Mouse (Mus musculus) embryonic facial prominence, embryonic 12.5 days (tissue): ENCODE measurements around the gene Hspa4l. TPM values are rescaled to one million over a fixed set of nuclear protein-coding genes. Genes with fewer than 3 reads are reported as not detected.
A peak's percentile ranks its signal among the peaks of the same experiment; 100 is the strongest.
"Not testable (repeated sequence)": the region's sequence is repeated elsewhere in the genome, so short reads cannot be mapped to it uniquely, and the experiment has no call there.

Experiments
- ATAC-seq: fragments of 200-750 bp; cut with Nextera tagmentation; 2 replicates; pipeline ENCODE4 v1.8.0; 2017; ENCODE audit not compliant: insufficient number of reproducible peaks, insufficient read depth, low FRiP score, low TSS enrichment
- H3K27ac ChIP-seq: fragments of 300-500 bp; sonication (generic); 2 replicates; pipeline ENCODE4 v1.5.1; 2016; ENCODE audit warnings: mild to moderate bottlenecking
- H3K27me3 ChIP-seq: fragments of 300-500 bp; sonication (generic); 2 replicates; pipeline ENCODE4 v1.6.1; 2016; ENCODE audit warnings: mild to moderate bottlenecking, moderate library complexity
- H3K36me3 ChIP-seq: fragments of 300-500 bp; sonication (generic); 2 replicates; pipeline ENCODE4 v1.6.1; 2016; ENCODE audit warnings: mild to moderate bottlenecking
- H3K4me1 ChIP-seq: fragments of 300-500 bp; sonication (generic); 2 replicates; pipeline ENCODE4 v1.6.1; 2016
- H3K4me2 ChIP-seq: fragments of 300-500 bp; sonication (generic); replicated peaks from 2 replicates; pipeline ENCODE4 v1.6.1; 2016; ENCODE audit warnings: mild to moderate bottlenecking, moderate library complexity
- H3K4me3 ChIP-seq: fragments of 300-500 bp; sonication (generic); 2 replicates; pipeline ENCODE4 v1.5.1; 2016; ENCODE audit warnings: mild to moderate bottlenecking
- H3K9ac ChIP-seq: fragments of 300-500 bp; sonication (generic); 2 replicates; pipeline ENCODE4 v1.6.1; 2016; ENCODE audit warnings: mild to moderate bottlenecking, moderate library complexity
- H3K9me3 ChIP-seq: fragments of 300-500 bp; sonication (generic); 2 replicates; pipeline ENCODE4 v1.6.1; 2016; ENCODE audit warnings: mild to moderate bottlenecking, moderate library complexity
- WGBS: fragments of 180-500 bp; shearing (Covaris S2); methylation state at CpG from one replicate; pipeline ENCODE4 v1.1.7; 2016; 5-methylcytosine and 5-hydroxymethylcytosine counted together
- polyA plus RNA-seq: library from polyadenylated mRNA; unstranded; fragments of >200 nt; fragmentation: Nextera tagmentation; extraction: Ambion mirVana; gene quantifications from 2 replicates; pipeline ENCODE4 v1.2.1, GENCODE M21; 2016

Gene Hspa4l
- polyA plus RNA-seq, 1 experiment from 2014 or later: 15.3 TPM

- no peaks in the 10 kb centered on the region for H3K36me3 ChIP-seq
Measured at GRCm38 (mm10) chr3:40760746-40761145, 16.5 kb downstream of the Hspa4l start.

GRCm38 (mm10) chr3:40761312-40761711 is 17.0 kb downstream of the Hspa4l start:
- Histone ChIP-seq H3K36me3 (no peaks in the 10 kb centered on the region), H3K4me1 (no peaks in the 10 kb centered on the region)

More at GRCm38 (mm10) chr3:40760746-40761145, 16.5 kb downstream of the Hspa4l start:
- no peak overlapping the region for H3K4me3 ChIP-seq
- no peak for ATAC-seq
- H3K27me3 ChIP-seq: no peaks in the 10 kb centered on the region
- no peak overlapping the region for H3K9ac ChIP-seq
- no peak overlapping the region for H3K27ac ChIP-seq
- H3K9me3 ChIP-seq: no peaks in the 10 kb centered on the region
- no peak overlapping the region for H3K4me2 ChIP-seq
- 85% methylated on average over 3 of the region's 3 CpGs for WGBS
- H3K4me1 ChIP-seq: no peaks in the 10 kb centered on the region

GRCm38 (mm10) chr3:40793783-40794182 is 49.5 kb downstream of the Hspa4l start:
- 94% methylated on average over 2 of the region's 2 CpGs for WGBS
- Histone ChIP-seq H3K9ac (no peak overlapping the region), H3K27ac (no peak overlapping the region), H3K4me3 (no peak overlapping the region), H3K36me3 (no peaks in the 10 kb centered on the region), H3K4me2 (no peak overlapping the region), H3K27me3 (no peaks in the 10 kb centered on the region), H3K9me3 (no peaks in the 10 kb centered on the region), H3K4me1 (no peaks in the 10 kb centered on the region)
- ATAC-seq: no peak

More at GRCm38 (mm10) chr3:40761312-40761711, 17.0 kb downstream of the Hspa4l start:
- no peak for ATAC-seq
- H3K9me3 ChIP-seq: no peaks in the 10 kb centered on the region
- WGBS: 84% methylated on average over 2 of the region's 2 CpGs
- H3K4me3 ChIP-seq: no peak overlapping the region
- H3K4me2 ChIP-seq: no peak overlapping the region
- H3K9ac ChIP-seq: no peak overlapping the region
- H3K27ac ChIP-seq: no peak overlapping the region
- H3K27me3 ChIP-seq: no peaks in the 10 kb centered on the region

- Histone ChIP-seq H3K9me3 (no peaks in the 10 kb centered on the region), H3K9ac (no peak overlapping the region), H3K4me2 (no peak overlapping the region), H3K36me3 (peaks cover 10% of the 10 kb centered on the region; the same call in 1 of the 2 replicates), H3K4me1 (peaks cover 9% of the 10 kb centered on the region), H3K27me3 (no peaks in the 10 kb centered on the region), H3K27ac (no peak overlapping the region), H3K4me3 (no peak overlapping the region)
- 78% methylated on average over 1 of the region's 1 CpGs for WGBS
- ATAC-seq: no peak
Measured at GRCm38 (mm10) chr3:40798054-40798453, 53.8 kb downstream of the Hspa4l start.

GRCm38 (mm10) chr3:40798500-40798899 is 54.2 kb downstream of the Hspa4l start:
- H3K4me2 ChIP-seq: no peak overlapping the region
- H3K27ac ChIP-seq: no peak overlapping the region
- peaks cover 9% of the 10 kb centered on the region for H3K4me1 ChIP-seq
- no peaks in the 10 kb centered on the region for H3K27me3 ChIP-seq
- H3K9me3 ChIP-seq: no peaks in the 10 kb centered on the region
- no peak overlapping the region for H3K4me3 ChIP-seq
- H3K9ac ChIP-seq: no peak overlapping the region
- no peak for ATAC-seq
- WGBS: 40% methylated on average over 7 of the region's 7 CpGs
- H3K36me3 ChIP-seq: peaks cover 10% of the 10 kb centered on the region; the same call in 1 of the 2 replicates

- peaks cover 9% of the 10 kb centered on the region for H3K4me1 ChIP-seq
- WGBS: 2% methylated on average over 64 of the region's 66 CpGs
Measured at GRCm38 (mm10) chr3:40799530-40800372, 55.5 kb downstream of the Hspa4l start, which contains the start of gene Plk4. TSS of gene Plk4 (plus strand) at chr3:40800019.

GRCm38 (mm10) chr3:40800373-40800823 is 56.1 kb downstream of the Hspa4l start:
- Histone ChIP-seq H3K27me3 (no peaks in the 10 kb centered on the region), H3K4me2 (peak overlapping the region; percentile 87), H3K27ac (peak overlapping the region; percentile 80; the same call in 1 of the 2 replicates), H3K4me3 (peak overlapping the region; percentile 87), H3K4me1 (peaks cover 9% of the 10 kb centered on the region), H3K9me3 (no peaks in the 10 kb centered on the region), H3K36me3 (peaks cover 16% of the 10 kb centered on the region), H3K9ac (peak overlapping the region; percentile 82)
- 0% methylated on average over 37 of the region's 37 CpGs for WGBS
- peak; percentile 89 for ATAC-seq

More at GRCm38 (mm10) chr3:40799530-40800372, 55.5 kb downstream of the Hspa4l start, which contains the start of gene Plk4:
- Histone ChIP-seq H3K4me2 (peak within 1 kb of the TSS; percentile 87), H3K36me3 (peaks cover 10% of the 10 kb centered on the region; the same call in 1 of the 2 replicates), H3K9me3 (no peaks in the 10 kb centered on the region), H3K4me3 (peak within 1 kb of the TSS; percentile 87), H3K27ac (peak within 1 kb of the TSS; percentile 80), H3K27me3 (no peaks in the 10 kb centered on the region), H3K9ac (peak within 1 kb of the TSS; percentile 82)
- ATAC-seq: peak; percentile 96

GRCm38 (mm10) chr3:40806871-40807270 is 62.6 kb downstream of the Hspa4l start:
- 0 out of 2 replicates have a peak, but pooled peaks cover 4% of the 10 kb centered on the region for H3K4me1 ChIP-seq
- no peaks in the 10 kb centered on the region for H3K9me3 ChIP-seq
- no peak overlapping the region for H3K4me2 ChIP-seq
- H3K9ac ChIP-seq: no peak overlapping the region
- WGBS: 53% methylated on average over 2 of the region's 2 CpGs
- no peaks in the 10 kb centered on the region for H3K27me3 ChIP-seq
- H3K4me3 ChIP-seq: no peak overlapping the region
- H3K27ac ChIP-seq: no peak overlapping the region
- no peak for ATAC-seq
- peaks cover 39% of the 10 kb centered on the region for H3K36me3 ChIP-seq

- Histone ChIP-seq H3K4me1 (0 out of 2 replicates have a peak, but pooled peaks cover 4% of the 10 kb centered on the region), H3K9ac (no peak overlapping the region), H3K4me2 (no peak overlapping the region), H3K27ac (no peak overlapping the region), H3K9me3 (no peaks in the 10 kb centered on the region), H3K27me3 (no peaks in the 10 kb centered on the region), H3K36me3 (peaks cover 44% of the 10 kb centered on the region), H3K4me3 (no peak overlapping the region)
- 93% methylated on average over 10 of the region's 10 CpGs for WGBS
- ATAC-seq: no peak
Measured at GRCm38 (mm10) chr3:40808686-40809085, 64.4 kb downstream of the Hspa4l start.

- no peak overlapping the region for H3K4me2 ChIP-seq
- H3K27me3 ChIP-seq: no peaks in the 10 kb centered on the region
- no peaks in the 10 kb centered on the region for H3K9me3 ChIP-seq
- no peak for ATAC-seq
- H3K36me3 ChIP-seq: peaks cover 53% of the 10 kb centered on the region
- 0 out of 2 replicates have a peak, but pooled peaks cover 4% of the 10 kb centered on the region for H3K4me1 ChIP-seq
- no peak overlapping the region for H3K4me3 ChIP-seq
- WGBS: 86% methylated on average over 2 of the region's 2 CpGs
- H3K9ac ChIP-seq: no peak overlapping the region
- H3K27ac ChIP-seq: no peak overlapping the region
Measured at GRCm38 (mm10) chr3:40809894-40810293, 65.6 kb downstream of the Hspa4l start.

- no peak overlapping the region for H3K4me3 ChIP-seq
- H3K27ac ChIP-seq: no peak overlapping the region
- 97% methylated on average over 2 of the region's 2 CpGs for WGBS
- no peaks in the 10 kb centered on the region for H3K27me3 ChIP-seq
- H3K9me3 ChIP-seq: no peaks in the 10 kb centered on the region
- H3K4me1 ChIP-seq: no peaks in the 10 kb centered on the region
- no peak overlapping the region for H3K4me2 ChIP-seq
- no peak overlapping the region for H3K9ac ChIP-seq
- peaks cover 55% of the 10 kb centered on the region for H3K36me3 ChIP-seq
- no peak for ATAC-seq
Measured at GRCm38 (mm10) chr3:40813275-40813674, 69.0 kb downstream of the Hspa4l start.

- peak overlapping the region; percentile 65 for H3K4me2 ChIP-seq
Measured at GRCm38 (mm10) chr3:40845521-40845920, 101.2 kb downstream of the Hspa4l start.

More at GRCm38 (mm10) chr3:40845521-40845920, 101.2 kb downstream of the Hspa4l start:
- H3K9ac ChIP-seq, ATAC-seq, H3K9me3 ChIP-seq, H3K36me3 ChIP-seq, H3K4me1 ChIP-seq, H3K27ac ChIP-seq, H3K4me3 ChIP-seq, H3K27me3 ChIP-seq: not testable (repeated sequence)
- 84% methylated on average over 5 of the region's 6 CpGs for WGBS
